Mouse (Mus musculus) cerebellum, adult 2 months (tissue): ENCODE measurements at regions not wholly inside any gene's neighbourhood (a gene's known extent, or its start where the extent isn't known, plus 50 kb on each side); places are given as distances from the start of the nearest gene placed in this dataset.

Experiments
- DNase-seq, 2 experiments: peaks; one replicate each; pipeline ENCODE4 v3.0.0; 2021
- H3K27ac ChIP-seq: fragments of 200-500 bp; 2 replicates; pipeline ENCODE4 v1.5.1; 2012; ENCODE audit warnings: low read length, control low read depth, inconsistent platforms; ENCODE audit not compliant: insufficient read depth
- H3K27me3 ChIP-seq: fragments of 200-500 bp; 2 replicates; pipeline ENCODE4 v1.6.1; 2012; ENCODE audit warnings: inconsistent platforms, mild to moderate bottlenecking, low read length, moderate library complexity; ENCODE audit not compliant: control insufficient read depth, insufficient read depth
- H3K4me1 ChIP-seq: fragments of 200-500 bp; 2 replicates; pipeline ENCODE4 v1.6.1; 2011; ENCODE audit warnings: low read length; ENCODE audit not compliant: control insufficient read depth, insufficient read depth
- H3K4me3 ChIP-seq: fragments of 200-500 bp; replicated peaks from 2 replicates; pipeline ENCODE3; 2011; ENCODE audit warnings: mild to moderate bottlenecking, low read depth, low read length, control low read depth; ENCODE audit not compliant: insufficient read depth
- CTCF ChIP-seq: fragments of 200-500 bp; IDR thresholded peaks from 2 replicates; pipeline ENCODE4 v1.5.1; 2011; ENCODE audit warnings: low read depth, mild to moderate bottlenecking, control low read depth, low read length, moderate library complexity, borderline replicate concordance; ENCODE audit not compliant: insufficient read depth
- POLR2A ChIP-seq: fragments of 200-500 bp; IDR thresholded peaks from 2 replicates; pipeline ENCODE4 v1.6.1; 2011; ENCODE audit warnings: low read length, control low read depth, borderline replicate concordance; ENCODE audit not compliant: insufficient read depth
- WGBS: fragments of 180-500 bp; shearing (Covaris S2); methylation state at CpG from one replicate; pipeline ENCODE4 v1.1.7; 2018; 5-methylcytosine and 5-hydroxymethylcytosine counted together

- H3K4me3 ChIP-seq: no peak overlapping the region
- no peak for TF ChIP-seq POLR2A
- TF ChIP-seq CTCF: no peak
- 92% methylated on average over 3 of the region's 3 CpGs for WGBS
- H3K27ac ChIP-seq: no peak overlapping the region
- no peaks in the 10 kb centered on the region for H3K4me1 ChIP-seq
- DNase-seq: no peak
- no peaks in the 10 kb centered on the region for H3K27me3 ChIP-seq
Measured at GRCm38 (mm10) chr13:5757176-5757575, 104.1 kb upstream of the Klf6 start.

GRCm38 (mm10) chr13:5757963-5758362 lies 103.3 kb upstream of the Klf6 start:
- no peaks in the 10 kb centered on the region for H3K4me1 ChIP-seq
- no peak overlapping the region for H3K27ac ChIP-seq
- WGBS: 87% methylated on average over 1 of the region's 1 CpGs
- no peak for DNase-seq
- TF ChIP-seq CTCF: no peak
- no peak for TF ChIP-seq POLR2A
- H3K27me3 ChIP-seq: no peaks in the 10 kb centered on the region
- no peak overlapping the region for H3K4me3 ChIP-seq

GRCm38 (mm10) chr13:5760030-5760429 lies 101.3 kb upstream of the Klf6 start:
- no peak for TF ChIP-seq CTCF
- TF ChIP-seq POLR2A: no peak
- no peaks in the 10 kb centered on the region for H3K27me3 ChIP-seq

GRCm38 (mm10) chr13:5766394-5766793 lies 94.9 kb upstream of the Klf6 start:
- H3K4me1 ChIP-seq: no peaks in the 10 kb centered on the region
- 87% methylated on average over 6 of the region's 6 CpGs for WGBS
- no peak for TF ChIP-seq CTCF
- no peak for TF ChIP-seq POLR2A
- no peaks in the 10 kb centered on the region; the same call in 1 of the 2 replicates for H3K27me3 ChIP-seq
- no peak overlapping the region for H3K4me3 ChIP-seq
- DNase-seq: no peak
- no peak overlapping the region for H3K27ac ChIP-seq

More at GRCm38 (mm10) chr13:5760030-5760429, 101.3 kb upstream of the Klf6 start:
- DNase-seq: no peak
- Histone ChIP-seq H3K4me1 (no peaks in the 10 kb centered on the region), H3K27ac (no peak overlapping the region), H3K4me3 (no peak overlapping the region)

- Histone ChIP-seq H3K27ac (no peak overlapping the region), H3K4me3 (no peak overlapping the region), H3K27me3 (no peaks in the 10 kb centered on the region; the same call in 1 of the 2 replicates), H3K4me1 (no peaks in the 10 kb centered on the region)
- WGBS: 73% methylated on average over 1 of the region's 1 CpGs
- no peak for DNase-seq
- TF ChIP-seq CTCF (no peak), POLR2A (no peak)
Measured at GRCm38 (mm10) chr13:5767202-5767601, 94.1 kb upstream of the Klf6 start.

DNA sequence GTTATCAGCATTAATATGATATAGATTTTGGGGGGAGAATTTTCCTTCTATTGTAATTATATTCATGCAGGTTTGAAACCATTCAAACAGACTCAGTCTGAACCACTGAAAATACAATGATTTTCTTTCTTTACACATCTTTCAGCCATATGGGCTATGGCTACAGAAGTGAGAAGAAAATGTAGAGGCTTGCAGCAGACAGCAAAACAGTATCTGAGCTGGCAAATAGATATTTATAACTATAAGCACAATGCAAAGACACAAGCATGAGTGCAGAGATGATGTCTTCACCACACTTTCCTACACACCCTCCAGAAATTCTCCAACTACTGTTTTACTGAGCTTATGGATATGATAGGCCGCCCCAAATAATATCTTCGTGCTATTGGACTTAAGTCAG lies 92.6 kb upstream of the Klf6 start:
- DNase-seq: no peak

DNA sequence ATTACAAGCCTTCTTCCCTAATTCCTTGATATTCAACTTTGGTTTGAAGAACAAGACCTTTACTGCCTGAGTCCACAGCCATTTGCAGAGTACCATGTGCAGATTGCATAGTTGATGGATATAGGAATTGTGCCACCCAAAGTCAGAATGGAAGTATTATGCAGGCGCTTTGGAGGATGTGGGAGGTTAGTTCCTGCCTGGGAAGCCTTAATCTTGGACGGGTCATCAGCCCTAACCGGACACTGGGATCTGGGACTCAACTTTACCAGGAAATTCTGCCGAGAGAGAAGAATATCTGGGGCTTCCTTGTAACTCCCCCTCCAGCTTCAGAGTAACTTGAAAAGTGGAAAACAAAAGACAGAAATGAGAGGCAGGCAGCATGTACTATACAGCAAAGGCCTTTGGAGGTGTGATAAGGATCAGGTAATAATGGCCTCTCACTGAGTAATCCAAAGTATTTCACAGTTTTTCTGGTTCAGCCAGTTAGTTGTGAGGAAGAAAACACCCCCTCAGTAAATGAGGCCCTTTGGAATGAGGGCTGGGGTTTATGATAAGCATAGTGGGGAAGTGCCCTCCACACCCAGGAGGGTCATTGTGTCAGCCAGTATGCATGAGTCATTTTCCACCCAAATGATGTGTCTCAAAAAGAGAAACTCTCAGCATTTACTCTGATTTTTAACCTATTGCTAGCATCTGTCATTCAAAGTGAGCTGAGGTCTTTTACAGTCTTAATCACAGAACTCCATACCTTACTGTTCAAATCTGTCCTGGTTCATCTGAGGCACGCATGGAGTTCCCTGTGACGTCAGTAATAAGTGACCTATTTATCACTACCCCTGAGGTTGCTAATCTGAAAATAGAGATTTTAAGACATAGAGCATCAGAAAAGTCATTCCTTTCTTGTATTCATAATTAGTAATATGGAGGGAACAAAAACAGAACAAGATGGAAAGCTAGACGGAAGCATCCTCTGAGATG lies 91.7 kb upstream of the Klf6 start:
- WGBS: 85% methylated on average over 7 of the region's 7 CpGs
- no peaks in the 10 kb centered on the region for H3K4me1 ChIP-seq
- no peak for DNase-seq
- H3K27me3 ChIP-seq: no peaks in the 10 kb centered on the region; the same call in 1 of the 2 replicates
- H3K4me3 ChIP-seq: no peak overlapping the region
- no peak overlapping the region for H3K27ac ChIP-seq
- TF ChIP-seq CTCF (no peak), POLR2A (no peak)

More for the DNA sequence above, 92.6 kb upstream of the Klf6 start:
- Histone ChIP-seq H3K27me3 (no peaks in the 10 kb centered on the region; the same call in 1 of the 2 replicates), H3K4me3 (no peak overlapping the region), H3K27ac (no peak overlapping the region), H3K4me1 (no peaks in the 10 kb centered on the region)
- no peak for TF ChIP-seq POLR2A
- 90% methylated on average over 2 of the region's 2 CpGs for WGBS

DNA sequence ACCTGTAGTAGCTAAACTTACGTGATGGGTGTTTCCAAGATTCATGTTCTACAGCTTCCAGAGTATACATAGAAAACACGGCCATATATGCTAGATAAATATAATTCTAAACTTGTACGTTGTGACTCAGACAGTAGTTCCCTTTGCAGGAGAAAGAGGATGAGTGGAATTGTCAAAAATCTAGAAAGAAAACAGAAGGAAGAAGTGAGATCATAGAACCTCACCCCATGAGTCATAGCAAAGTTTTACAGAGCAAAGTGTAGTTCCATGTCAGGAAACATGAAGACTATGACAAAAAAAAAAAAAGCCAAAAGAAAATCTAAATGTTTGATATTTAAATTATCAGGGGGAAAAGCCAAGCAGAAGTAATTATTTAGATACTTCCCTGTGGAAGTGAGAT lies 87.5 kb upstream of the Klf6 start:
- Histone ChIP-seq H3K4me1 (no peaks in the 10 kb centered on the region), H3K27me3 (no peaks in the 10 kb centered on the region; the same call in 1 of the 2 replicates), H3K27ac (no peak overlapping the region), H3K4me3 (no peak overlapping the region)
- TF ChIP-seq CTCF (no peak), POLR2A (no peak)
- WGBS: 89% methylated on average over 3 of the region's 3 CpGs
- DNase-seq: no peak
